Mouse (Mus musculus): ENCODE measurements around the gene Cmtm5. TPM values are rescaled to one million over a fixed set of nuclear protein-coding genes. Genes with fewer than 3 reads are reported as not detected.

Cmtm5 gene
- polyA plus RNA-seq (2015; fragmentation: Nextera tagmentation; extraction: Ambion mirVana), result 73.0 and 76.3 TPM in 2 replicates

DNA sequence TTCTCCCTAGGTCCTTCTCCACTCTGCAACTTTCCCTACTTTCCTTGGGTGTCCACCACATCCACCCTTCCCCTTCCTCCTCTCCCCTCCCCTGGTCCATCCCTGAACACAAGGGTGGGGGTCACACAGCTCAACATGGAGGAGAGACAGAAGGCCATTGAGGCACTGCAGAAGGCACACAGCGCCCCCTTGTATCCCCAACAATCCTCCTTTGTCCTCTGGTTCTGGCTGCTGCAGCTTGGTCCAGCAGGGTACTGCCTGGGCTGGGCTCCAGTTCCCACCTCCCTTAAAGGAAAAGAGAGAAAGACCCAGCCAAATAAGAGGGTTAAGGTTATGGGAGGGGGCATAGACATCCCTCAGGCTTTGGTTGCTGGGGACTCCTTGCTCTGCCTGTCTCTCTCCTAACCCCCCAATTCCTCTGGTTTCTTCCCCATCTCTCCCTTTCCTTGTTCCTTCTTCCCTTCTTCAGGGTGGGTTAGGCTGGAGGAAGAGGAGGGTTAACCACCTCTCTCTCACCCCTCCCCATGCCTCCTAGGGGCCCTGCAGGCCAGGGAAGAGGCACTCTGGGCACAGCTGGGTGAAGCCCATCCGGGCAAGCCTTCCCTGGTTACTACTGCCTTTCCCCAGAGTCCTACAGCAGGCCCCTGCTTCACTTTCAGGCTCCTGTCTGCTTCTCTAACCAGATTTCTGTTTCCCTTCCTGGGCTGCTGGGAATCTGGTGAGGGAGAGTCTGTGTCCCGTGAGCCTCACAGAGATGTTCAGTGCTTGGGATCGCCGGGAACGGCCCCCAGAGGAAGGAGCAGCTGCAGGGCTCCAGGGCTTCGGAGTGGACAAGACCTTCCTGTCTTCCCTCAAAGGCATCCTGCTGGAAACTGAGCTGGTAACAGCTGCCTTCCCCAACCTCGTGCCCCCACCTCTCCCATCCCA is at the start of gene Cmtm5:
Gene Cmtm5, plus strand, starts transcription at position 358 of the 927 bp plus-strand sequence.

DNA sequence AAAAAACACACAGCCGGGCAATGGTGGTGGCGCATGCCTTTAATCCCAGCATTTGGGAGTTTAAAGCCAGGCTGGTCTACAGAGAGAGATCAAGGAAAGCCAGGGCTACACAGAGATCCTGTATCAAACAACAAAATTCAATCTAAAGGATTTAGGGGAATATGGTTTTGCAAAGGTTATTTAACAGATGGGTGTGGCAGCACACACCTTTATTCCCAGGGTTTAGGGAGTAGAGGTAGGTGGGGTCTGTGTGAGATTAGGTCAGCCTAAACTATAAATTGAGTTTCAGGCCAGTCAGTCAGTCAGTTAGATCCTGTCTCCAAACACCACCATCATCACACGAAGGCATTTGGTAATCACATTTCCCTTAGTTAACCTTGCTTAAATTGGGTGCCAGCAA is 43.9 kb upstream of the Cmtm5 start, which contains the start of gene Pabpn1:
Gene Pabpn1, plus strand, starts transcription at position 301 of the 400 bp plus-strand sequence.

DNA sequence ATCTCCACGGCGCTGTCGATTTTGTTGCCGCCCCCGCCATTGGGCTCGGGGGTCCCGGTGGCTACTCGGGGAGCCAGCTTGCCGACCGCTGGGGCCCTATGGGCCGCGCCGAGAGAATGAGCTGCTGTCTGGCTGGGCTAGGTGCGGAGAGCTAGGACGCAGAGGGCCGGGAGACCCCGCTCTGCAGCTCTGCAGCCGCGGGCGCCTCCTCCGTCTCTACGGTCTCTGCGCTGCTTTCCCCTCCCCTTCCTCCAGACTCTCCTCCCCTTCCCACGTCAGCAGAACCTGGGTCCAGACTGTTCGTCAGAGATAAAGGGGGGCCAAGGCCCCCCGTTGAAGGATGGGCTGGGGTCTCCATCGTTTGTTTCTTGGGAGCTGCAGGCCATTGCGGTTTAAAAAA is 23.2 kb upstream of the Cmtm5 start, which contains the start of gene Slc22a17:
Gene Slc22a17, minus strand, starts transcription at position 247 of the 400 bp plus-strand sequence.

DNA sequence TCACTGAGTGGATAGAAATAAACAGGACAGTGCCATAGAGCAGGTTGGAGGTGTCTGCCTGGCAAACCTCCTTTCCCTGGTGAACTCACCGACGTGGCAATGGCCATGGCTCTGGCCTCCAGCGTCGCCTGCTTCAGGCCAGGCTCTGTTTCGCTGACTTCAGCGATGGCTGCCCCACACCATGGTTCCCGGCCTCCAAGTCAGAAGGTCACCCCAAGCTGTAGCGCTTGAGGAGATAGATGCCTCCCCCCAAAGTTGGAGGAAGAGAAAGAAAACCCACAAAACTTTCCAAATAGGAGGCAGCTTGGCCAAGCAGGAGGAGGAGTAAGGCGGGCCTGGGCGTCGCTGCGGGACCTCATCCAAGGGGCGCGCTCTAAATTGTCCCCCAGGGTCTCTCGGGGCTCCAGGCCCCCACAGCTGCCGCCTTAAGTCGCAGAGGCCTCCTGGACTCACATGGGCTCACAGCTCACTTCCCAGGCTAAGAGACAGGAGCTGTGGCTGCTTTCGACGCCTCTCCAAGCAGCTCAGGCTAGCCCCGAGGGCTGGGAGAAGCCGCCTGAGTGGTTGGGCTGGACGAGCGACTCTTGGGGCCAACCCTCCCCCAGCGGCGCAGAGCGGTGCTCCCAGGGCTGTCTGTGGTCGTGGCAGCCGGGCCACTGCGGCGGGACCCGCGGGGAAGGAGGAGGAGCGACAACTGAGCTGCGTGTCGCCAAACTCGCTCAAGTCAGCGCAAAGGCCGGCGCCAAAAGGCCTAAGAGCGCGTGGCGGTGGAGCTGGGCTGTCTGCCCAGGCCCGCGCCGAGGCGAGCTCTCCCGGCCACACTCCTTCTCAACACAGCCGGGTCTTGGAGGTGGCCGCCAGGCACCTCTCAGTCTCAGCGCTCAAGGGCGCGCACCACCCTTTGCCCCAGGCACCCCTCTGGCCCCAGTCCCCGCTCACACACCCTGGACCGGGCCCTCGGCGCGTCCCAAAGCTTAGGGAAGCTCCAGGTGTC is 10.4 kb upstream of the Cmtm5 start, which contains the start of gene Efs:
Gene Efs, minus strand, starts transcription at position 778 of the 994 bp plus-strand sequence.

DNA sequence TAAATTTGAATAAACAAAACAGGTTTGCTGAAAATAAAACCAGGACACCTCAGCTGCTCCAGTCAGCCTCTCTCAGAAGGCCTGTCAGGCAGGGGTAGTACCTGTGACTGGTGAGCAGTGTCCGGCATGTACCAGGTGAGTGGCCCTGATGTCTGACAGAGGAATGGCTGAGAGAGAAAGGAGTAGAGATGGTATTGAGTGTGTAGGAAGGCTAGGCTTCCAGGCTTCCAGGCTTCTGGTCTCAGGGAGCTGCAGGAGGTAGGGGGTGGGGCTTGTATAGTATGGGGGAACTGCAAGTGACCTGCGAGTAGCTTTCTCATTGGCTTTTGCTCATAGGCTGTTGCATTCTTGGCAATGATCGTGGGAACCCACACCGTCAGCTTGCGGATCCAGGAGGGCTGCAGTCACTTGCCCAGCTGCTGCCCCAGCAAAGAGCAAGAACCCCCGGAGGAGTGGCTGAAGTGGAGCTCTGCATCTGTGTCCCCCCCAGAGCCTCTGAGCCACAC is 3.4 kb upstream of the Cmtm5 start, which contains the start of gene Il25:
Gene Il25, plus strand, starts transcription at position 51 of the 506 bp plus-strand sequence.

DNA sequence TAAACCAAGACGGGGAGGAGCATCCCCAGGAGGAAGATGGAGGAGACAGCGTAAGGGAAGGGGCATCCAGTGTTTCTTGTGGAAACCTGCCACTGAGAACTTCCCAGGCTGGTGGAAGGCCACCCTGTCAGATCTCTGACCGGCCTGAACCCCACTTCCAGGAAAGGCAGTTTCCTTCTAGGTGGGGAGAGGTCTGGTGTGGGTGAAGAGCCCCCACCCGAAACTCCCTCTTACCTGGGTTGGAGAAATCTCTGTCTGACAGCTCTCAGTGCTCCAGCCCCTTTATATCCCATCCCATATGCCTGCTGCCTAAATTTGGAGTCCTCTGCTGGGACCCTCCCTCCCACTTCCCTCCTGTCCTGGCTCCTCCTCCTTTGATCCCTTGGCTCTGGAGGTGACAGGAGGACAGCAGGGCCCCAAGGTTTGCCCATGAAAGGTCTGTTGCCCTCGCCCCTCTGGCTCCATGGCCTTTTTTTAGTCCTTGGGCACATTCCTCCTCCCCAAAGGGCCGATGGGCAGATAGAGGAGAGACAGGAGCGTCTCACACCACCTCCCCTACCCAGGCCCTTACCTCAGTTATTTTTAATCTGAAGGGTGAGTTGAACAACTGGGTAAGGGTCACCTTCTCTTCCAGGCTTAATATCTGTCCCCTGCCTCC is 30.4 kb downstream of the Cmtm5 start, which contains the start of gene Myh6:
Gene Myh6, minus strand, starts transcription at position 608 of the 658 bp plus-strand sequence.

DNA sequence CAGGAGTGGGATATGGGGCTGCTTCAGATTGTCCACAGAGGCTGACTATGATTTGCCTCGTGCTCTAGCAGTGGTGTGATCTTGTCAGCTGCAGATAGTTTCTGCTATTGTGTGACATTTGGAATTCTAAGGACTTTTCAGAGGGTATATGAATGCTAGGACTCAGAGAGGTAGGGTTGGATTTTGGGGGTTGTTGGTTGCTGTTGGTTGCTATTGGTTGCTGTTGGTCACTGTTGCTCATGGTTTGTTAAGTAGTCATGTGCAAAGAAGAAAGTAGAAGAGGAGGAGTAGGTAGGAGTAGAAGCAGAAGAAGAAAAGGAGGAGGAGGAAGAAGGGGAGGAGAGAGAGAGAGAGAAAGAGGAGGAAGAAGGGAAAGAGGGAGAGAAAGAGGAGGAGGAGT is 40.6 kb downstream of the Cmtm5 start, which contains the start of gene Gm17428:
Gene Gm17428, plus strand, starts transcription at position 301 of the 400 bp plus-strand sequence.

MicroRNAs encoded within 50 kb of the gene (microRNA counts, 519-probe panel; counts per million panel counts)
- microRNA mmu-miR-208a, result 40.5 counts per million
- 40.5 counts per million for microRNA mmu-miR-208b

Small RNA genes lying within 50 kb of the gene (microRNA-seq; reads per million reads assigned to microRNA genes)
- gene Mir208a (0.87 reads per million), gene Mir208b (9.9 reads per million, percentile 21 among the genes with 10 or more reads in this experiment)

Other genes with a start within 250 kb of the Cmtm5 start
- gene Acin1, start 249.3 kb upstream of the Cmtm5 start, polyA plus RNA-seq (2015; fragmentation: Nextera tagmentation; extraction: Ambion mirVana), result 92.8 and 99.3 TPM in 2 replicates
- 0.22 and 0.23 TPM in 2 replicates for gene Gm29776, start 237.4 kb upstream of the Cmtm5 start, polyA plus RNA-seq (2015; fragmentation: Nextera tagmentation; extraction: Ambion mirVana)
- 0.17 TPM in 1 of 2 replicates, not detected in the other for gene Cebpe, start 224.1 kb upstream of the Cmtm5 start, polyA plus RNA-seq (2015; fragmentation: Nextera tagmentation; extraction: Ambion mirVana)
- gene Slc7a8, start 154.3 kb upstream of the Cmtm5 start, polyA plus RNA-seq (2015; fragmentation: Nextera tagmentation; extraction: Ambion mirVana), result 5.2 and 6.2 TPM in 2 replicates
- not detected in 2 replicates for gene Rnf212b, start 122.1 kb upstream of the Cmtm5 start, polyA plus RNA-seq (2015; fragmentation: Nextera tagmentation; extraction: Ambion mirVana)
- 8.5 and 10.5 TPM in 2 replicates for gene Homez, start 65.3 kb upstream of the Cmtm5 start, polyA plus RNA-seq (2015; fragmentation: Nextera tagmentation; extraction: Ambion mirVana)
- gene Ppp1r3e, start 58.7 kb upstream of the Cmtm5 start, polyA plus RNA-seq (2015; fragmentation: Nextera tagmentation; extraction: Ambion mirVana), result 7.9 and 8.4 TPM in 2 replicates
- gene Bcl2l2, start 52.9 kb upstream of the Cmtm5 start, polyA plus RNA-seq (2015; fragmentation: Nextera tagmentation; extraction: Ambion mirVana), result 4.3 and 5.6 TPM in 2 replicates
- not detected in 2 replicates for gene Gm20521, start 52.8 kb upstream of the Cmtm5 start, polyA plus RNA-seq (2015; fragmentation: Nextera tagmentation; extraction: Ambion mirVana)
- gene Pabpn1, start 43.8 kb upstream of the Cmtm5 start, polyA plus RNA-seq (2015; fragmentation: Nextera tagmentation; extraction: Ambion mirVana), result 150 and 168 TPM in 2 replicates
- gene Slc22a17, start 23.1 kb upstream of the Cmtm5 start, polyA plus RNA-seq (2015; fragmentation: Nextera tagmentation; extraction: Ambion mirVana), result 466 and 485 TPM in 2 replicates
- gene Efs, start 10.1 kb upstream of the Cmtm5 start, polyA plus RNA-seq (2015; fragmentation: Nextera tagmentation; extraction: Ambion mirVana), result 14.2 and 14.9 TPM in 2 replicates
- gene Il25, start 3.6 kb upstream of the Cmtm5 start, polyA plus RNA-seq (2015; fragmentation: Nextera tagmentation; extraction: Ambion mirVana), result 0.43 and 0.81 TPM in 2 replicates
- gene Myh6, start 30.7 kb downstream of the Cmtm5 start, polyA plus RNA-seq (2015; fragmentation: Nextera tagmentation; extraction: Ambion mirVana), result 1.7 and 2.0 TPM in 2 replicates
- not detected in 2 replicates for gene Gm17428, start 40.7 kb downstream of the Cmtm5 start, polyA plus RNA-seq (2015; fragmentation: Nextera tagmentation; extraction: Ambion mirVana)
- gene Myh7, start 58.4 kb downstream of the Cmtm5 start, polyA plus RNA-seq (2015; fragmentation: Nextera tagmentation; extraction: Ambion mirVana), result 4.2 and 4.5 TPM in 2 replicates
- 46.3 and 47.4 TPM in 2 replicates for gene Ngdn, start 79.2 kb downstream of the Cmtm5 start, polyA plus RNA-seq (2015; fragmentation: Nextera tagmentation; extraction: Ambion mirVana)
- 11.3 and 14.4 TPM in 2 replicates for gene Zfhx2, start 156.1 kb downstream of the Cmtm5 start, polyA plus RNA-seq (2015; fragmentation: Nextera tagmentation; extraction: Ambion mirVana)
- 25.0 and 26.2 TPM in 2 replicates for gene Thtpa, start 158.5 kb downstream of the Cmtm5 start, polyA plus RNA-seq (2015; fragmentation: Nextera tagmentation; extraction: Ambion mirVana)
- 3.7 and 4.3 TPM in 2 replicates for gene Ap1g2, start 170.3 kb downstream of the Cmtm5 start, polyA plus RNA-seq (2015; fragmentation: Nextera tagmentation; extraction: Ambion mirVana)
- gene Jph4, start 180.7 kb downstream of the Cmtm5 start, polyA plus RNA-seq (2015; fragmentation: Nextera tagmentation; extraction: Ambion mirVana), result 40.1 and 45.6 TPM in 2 replicates